Mouse (Mus musculus) thymus, postnatal 0 days (tissue): ENCODE data around the gene Kdm5b. TPM values are rescaled to one million over a fixed set of nuclear protein-coding genes. Genes with fewer than 3 reads are reported as not detected.

Experiments used
- DNase-seq: peaks from one replicate; pipeline ENCODE4 v3.0.0-alpha.2; 2015; ENCODE audit warnings: low spot score
- polyA plus RNA-seq: library from polyadenylated mRNA; unstranded; fragments of >200 nt; fragmentation: Nextera tagmentation; extraction: Ambion mirVana; gene quantifications from 2 replicates; pipeline ENCODE4 v1.2.1, GENCODE M21; 2015

Kdm5b gene
- polyA plus RNA-seq, 1 experiment from 2014 or later: 53.6 TPM

- DNase-seq: no peak
Observed at GRCm38 (mm10) chr1:134549632-134550132, 10.3 kb upstream of the Kdm5b start, which contains the start of gene Mgat4e. Mgat4e (minus strand) TSS chr1:134549682.

GRCm38 (mm10) chr1:134551869-134552268 is 8.1 kb upstream of the Kdm5b start:
- DNase-seq: no peak

- no peak for DNase-seq
Observed at GRCm38 (mm10) chr1:134552396-134552795, 7.6 kb upstream of the Kdm5b start.

- no peak for DNase-seq
Observed at GRCm38 (mm10) chr1:134555240-134555870, 4.6 kb upstream of the Kdm5b start.

- DNase-seq: peak; percentile 74
Observed at GRCm38 (mm10) chr1:134555871-134556670, 3.9 kb upstream of the Kdm5b start.

GRCm38 (mm10) chr1:134556671-134557218 is 3.2 kb upstream of the Kdm5b start:
- DNase-seq: peak; percentile 96

GRCm38 (mm10) chr1:134558511-134558910 is 1.5 kb upstream of the Kdm5b start:
- no peak for DNase-seq

GRCm38 (mm10) chr1:134559226-134559625 is 745 bp upstream of the Kdm5b start:
- no peak for DNase-seq

- DNase-seq: peak; percentile 43
Observed at GRCm38 (mm10) chr1:134560396-134560795, 425 bp downstream of the Kdm5b start.

- DNase-seq: peak; percentile 60
Observed at GRCm38 (mm10) chr1:134560801-134561769, 1.1 kb downstream of the Kdm5b start.

GRCm38 (mm10) chr1:134561770-134562143 is 1.8 kb downstream of the Kdm5b start:
- DNase-seq: no peak

GRCm38 (mm10) chr1:134562457-134562856 is 2.5 kb downstream of the Kdm5b start:
- no peak for DNase-seq

GRCm38 (mm10) chr1:134563726-134564125 is 3.8 kb downstream of the Kdm5b start:
- DNase-seq: no peak

- DNase-seq: no peak
Observed at GRCm38 (mm10) chr1:134567511-134567910, 7.5 kb downstream of the Kdm5b start.

- no peak for DNase-seq
Observed at GRCm38 (mm10) chr1:134570171-134570570, 10.2 kb downstream of the Kdm5b start.

GRCm38 (mm10) chr1:134570631-134571030 is 10.7 kb downstream of the Kdm5b start:
- DNase-seq: no peak

- no peak for DNase-seq
Observed at GRCm38 (mm10) chr1:134573300-134573931, 13.4 kb downstream of the Kdm5b start.

GRCm38 (mm10) chr1:134573932-134574315 is 14.0 kb downstream of the Kdm5b start:
- DNase-seq: no peak

- no peak for DNase-seq
Observed at GRCm38 (mm10) chr1:134577384-134578120, 17.6 kb downstream of the Kdm5b start.

- DNase-seq: no peak
Observed at GRCm38 (mm10) chr1:134580796-134581195, 20.8 kb downstream of the Kdm5b start.
